Mouse (Mus musculus) yolk sac, embryonic 10.5 days (tissue): ENCODE results near the gene Lif.
A peak's percentile ranks its signal among the peaks of the same experiment; 100 is the strongest.

Source experiments
- DNase-seq: peaks from one replicate; pipeline ENCODE4 v3.0.0-alpha.2; 2017; ENCODE audit warnings: low spot score

Lif gene

DNA sequence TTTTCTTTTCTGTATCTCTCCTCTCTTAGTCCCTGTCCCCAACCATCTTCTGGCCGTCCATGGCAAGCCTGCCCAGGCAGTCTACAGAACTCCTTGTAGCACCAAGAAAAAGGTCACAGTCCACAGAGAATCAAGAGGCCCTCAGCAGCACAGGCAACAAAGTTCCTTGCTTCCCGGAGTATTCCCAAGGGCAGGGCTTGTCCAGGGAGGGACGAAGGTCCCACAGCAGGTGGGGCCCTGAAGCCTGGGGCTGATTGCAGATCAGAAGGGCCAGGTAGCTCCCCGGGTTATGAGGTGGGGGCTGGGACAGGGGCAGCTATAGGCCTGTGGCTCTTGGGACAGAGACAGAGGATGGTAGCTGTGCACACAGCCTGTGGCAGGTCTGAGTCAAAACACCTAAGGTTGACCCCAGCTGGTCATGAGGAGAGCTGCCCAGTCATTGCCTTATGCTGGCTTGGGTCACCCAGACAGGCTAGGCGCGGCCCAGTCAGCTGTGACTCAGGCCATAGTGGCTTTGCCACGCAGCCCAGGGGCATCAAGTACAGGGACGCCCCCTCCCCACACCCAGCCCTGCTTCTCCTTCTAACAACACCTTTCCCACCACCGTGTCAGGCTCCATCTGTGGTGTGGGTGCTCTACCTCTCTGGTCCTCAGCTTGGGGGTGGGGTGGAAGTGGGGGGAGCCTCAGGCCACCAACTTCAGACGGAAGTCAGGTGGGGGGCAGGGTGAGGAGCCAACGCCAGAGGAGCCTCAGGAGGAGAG lies at the start of gene Lif:
Gene Lif (plus strand): TSS at position 712 of the 762 bp plus-strand sequence.
- no peak for DNase-seq

DNA sequence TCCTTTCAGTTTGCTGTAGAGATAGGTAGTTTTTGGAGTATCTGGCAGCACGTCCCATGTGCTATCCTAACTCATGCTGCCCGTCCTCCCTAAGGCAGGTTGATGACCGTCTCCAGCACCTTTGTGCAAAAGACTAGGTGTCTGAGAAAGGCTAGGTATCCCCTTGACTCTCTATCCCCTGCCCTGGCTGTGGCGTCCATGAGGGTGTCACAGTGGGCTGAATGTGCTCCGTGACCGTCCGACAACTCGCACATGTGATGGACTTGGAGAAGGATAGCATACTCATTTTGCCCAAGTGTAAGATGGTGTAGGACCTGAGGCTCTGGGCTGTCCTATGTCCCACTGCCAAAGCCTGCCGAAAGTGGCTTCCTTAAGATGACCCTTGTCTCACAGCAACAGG lies 49.7 kb upstream of the Lif start:
- no peak for DNase-seq

DNA sequence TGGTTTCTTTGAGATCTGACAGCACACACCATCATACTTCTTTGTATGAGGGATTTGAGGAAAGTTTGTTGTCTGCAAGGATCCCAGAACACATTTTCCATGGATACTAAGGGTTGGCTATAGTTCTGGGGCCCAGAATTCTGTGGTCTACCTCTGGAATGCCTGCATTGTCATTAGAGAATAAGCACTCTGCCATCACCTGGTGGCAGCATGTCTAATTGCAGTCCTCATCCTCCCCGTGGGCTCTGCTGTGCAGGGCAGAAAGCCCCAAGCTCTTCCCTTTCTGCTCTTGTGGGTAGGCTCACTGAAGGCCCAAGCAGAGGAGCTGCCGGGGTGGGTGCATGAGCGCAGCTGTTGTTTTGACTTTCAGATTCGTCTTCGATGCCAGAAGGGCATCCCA lies 47.8 kb upstream of the Lif start:
- no peak for DNase-seq

DNA sequence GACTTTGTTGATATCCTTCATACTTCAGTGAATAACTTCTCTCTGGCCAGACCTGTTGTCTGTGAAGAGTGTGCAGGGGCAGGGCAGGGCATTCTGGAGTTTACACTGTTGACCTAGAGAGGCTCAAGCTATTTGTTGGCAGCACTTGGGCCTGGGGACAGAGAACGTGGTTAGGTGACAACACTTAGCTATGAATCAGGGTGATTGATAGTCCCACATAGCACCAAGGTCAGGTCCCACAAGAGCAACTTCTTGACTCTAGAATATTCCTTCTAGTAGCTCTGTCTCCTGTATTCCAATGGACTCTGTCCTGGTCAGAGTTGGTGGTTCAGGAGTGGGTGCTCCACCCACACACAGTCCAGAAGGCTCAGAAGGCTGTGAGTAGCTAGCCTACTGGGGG lies 46.6 kb upstream of the Lif start:
- DNase-seq: no peak

DNA sequence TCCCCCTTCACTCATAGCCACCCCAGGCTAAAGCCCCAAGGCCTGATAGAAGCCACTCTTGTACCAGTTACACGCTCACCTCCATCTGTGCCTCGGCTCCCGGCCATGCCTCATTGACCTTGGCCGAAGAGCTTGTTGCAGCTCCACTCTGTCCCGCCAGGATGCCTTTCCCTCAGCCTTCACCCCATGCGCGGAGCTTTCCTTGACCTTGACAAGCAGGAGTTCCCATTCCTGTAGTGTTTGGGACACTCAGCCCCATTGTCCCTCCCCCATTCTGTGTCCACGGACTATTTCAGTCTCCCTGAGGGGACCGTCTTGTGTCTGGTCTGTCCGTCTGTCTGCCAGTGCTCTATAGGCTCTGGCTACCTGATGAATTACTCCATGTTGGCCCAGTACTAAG lies 44.2 kb upstream of the Lif start:
- DNase-seq: no peak

DNA sequence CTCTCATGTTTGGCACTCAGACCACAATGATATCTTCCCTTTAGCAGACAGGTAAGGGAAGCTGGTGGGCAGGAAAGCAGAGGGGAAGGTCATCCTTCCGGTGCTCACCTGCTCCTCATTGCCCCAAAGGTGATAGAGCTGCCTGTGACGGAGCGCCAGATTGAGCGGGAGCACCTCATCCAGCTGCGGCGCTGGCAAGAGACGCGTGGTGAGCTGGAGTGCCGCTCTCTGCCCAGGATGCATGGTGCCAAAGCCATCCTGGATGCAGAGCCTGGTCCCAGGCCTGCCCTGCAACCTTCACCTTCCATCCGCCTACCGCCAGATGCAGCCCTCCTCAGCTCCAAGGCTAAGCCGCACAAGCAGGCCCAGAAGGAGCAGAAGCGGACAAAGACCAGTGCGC lies 42.8 kb upstream of the Lif start:
- DNase-seq: no peak

DNA sequence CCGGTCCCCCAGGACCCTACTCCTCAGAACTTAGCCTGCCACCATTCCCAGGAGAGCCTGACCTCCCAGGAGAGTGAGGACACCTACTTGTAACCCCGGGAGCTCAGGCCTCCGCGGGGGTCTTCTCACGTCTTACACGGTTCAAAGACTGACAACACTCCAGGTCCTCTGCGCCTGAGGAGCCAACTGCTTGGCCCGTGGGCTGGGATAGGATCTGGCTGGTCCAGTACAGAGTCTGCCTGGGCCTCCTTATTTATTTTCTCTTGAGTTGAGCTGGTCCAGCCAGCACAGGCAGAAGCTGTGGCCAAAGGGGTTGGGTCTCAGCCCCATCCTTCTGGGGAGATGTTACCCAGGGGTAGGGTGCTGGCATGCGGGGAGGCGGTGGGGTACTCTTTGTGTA lies 42.3 kb upstream of the Lif start:
- no peak for DNase-seq

DNA sequence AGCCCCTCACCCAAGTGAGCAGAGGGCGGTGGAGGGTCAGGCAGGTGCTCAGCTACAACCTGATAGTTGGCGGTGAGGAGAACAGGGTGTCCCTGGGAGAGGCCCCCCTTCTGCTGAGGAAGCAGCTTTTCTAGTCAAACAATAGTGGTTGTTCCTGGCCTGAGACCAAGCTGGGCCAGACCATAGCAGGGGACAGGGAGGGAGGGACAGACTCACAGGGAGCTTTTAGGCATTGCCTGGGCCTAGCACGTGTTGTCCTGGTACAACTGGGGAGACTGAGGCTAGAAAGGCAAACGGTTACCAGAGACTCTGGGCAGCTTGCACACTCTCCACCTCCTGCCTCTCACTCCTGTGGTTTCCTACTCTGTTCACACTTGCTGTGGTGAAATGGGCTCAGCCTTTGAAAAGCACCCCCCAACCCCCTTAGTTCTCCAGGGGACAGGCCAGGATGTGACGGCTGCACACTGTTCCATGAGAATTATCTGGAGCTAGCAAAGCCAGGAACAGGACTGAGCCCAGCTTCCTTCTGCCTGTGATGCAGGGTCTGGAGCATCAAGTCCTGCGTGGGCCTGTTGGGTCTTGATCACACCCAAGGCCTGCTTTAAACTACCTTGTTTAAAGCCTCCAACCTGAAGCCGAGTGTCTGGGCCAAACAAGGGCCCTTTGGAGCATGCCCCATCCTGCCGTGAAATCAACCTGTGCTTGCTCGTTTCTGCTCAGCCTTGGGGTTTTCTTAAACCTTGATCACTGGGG lies 40.9 kb upstream of the Lif start:
- peak; percentile 38 for DNase-seq

DNA sequence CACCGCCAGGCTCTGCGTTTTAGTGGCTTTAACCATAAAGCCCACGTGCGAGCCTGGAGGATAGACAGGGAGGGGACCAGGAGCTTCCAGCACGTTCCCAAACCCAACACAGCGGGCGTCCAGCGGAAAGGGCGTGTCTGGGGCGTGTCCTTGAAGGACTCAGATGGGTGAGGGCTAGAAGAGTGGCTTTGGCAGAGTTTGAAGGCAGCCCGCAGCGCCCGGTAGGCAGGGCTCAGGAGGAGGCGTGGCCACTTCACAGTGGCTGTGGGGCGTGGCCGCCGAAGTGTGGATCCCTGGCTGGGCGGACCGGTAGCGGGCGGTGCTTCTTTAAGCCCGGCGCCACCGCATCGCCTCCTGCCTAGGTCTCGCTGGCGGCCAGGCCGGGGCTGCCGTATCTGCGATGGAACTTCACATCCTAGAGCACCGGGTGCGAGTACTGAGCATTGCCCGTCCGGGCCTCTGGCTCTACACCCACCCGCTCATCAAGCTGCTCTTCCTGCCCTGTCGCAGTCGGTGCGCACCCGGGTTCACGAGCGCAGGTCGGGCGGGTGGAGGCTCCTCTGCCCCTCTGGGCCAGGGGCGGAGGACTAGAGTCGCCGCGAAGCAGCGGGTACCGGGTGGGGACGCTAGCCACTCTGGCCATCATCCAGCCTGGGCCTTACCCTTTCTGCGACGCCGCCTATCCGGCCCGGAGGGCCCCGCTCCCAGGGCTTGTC lies 39.3 kb upstream of the Lif start, which contains the start of gene Castor1:
Gene Castor1 (plus strand): TSS at position 312 of the 716 bp plus-strand sequence.
- DNase-seq: peak; percentile 92

DNA sequence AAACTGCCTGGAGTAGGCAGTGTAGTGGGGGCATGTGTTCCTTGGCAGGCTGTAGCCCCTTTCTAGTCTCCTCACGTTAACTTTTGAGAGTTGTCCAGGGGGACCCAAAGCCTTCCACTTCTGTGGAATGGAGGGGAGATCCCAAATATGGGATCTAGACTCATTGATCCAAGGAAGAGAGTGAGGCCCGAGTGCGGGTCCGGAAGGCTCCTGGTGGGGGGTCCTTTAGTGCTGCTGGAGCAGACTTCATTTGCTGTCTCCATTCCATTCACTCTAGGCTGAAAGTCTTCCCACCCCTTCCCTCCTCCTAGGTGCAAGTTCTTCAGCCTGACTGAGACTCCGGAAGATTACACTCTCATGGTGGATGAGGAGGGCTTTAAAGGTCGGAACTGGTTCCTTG lies 38.7 kb upstream of the Lif start:
- no peak for DNase-seq

DNA sequence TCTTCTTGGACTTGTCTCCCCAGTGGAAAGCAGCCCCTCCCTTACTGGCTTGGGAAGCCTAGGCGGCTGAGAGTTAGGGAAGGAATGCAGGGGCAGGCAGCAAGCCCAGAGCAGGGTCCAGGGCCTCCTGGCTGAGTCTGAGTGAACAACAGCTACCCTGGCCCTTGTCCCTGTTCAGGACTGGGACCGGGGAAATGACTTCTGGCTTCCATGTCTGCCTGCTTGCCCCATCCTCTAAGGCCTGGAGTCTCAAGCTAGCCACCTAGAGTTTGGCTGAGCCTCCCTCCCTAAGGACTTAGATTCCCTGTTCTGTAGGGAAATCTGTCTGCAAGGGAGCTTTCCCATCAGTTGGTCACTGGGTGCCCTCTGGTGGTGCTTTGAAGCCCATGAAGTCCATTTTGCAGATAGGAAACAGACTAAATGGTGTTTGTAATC lies 38.0 kb upstream of the Lif start:
- peak; percentile 67 for DNase-seq

DNA sequence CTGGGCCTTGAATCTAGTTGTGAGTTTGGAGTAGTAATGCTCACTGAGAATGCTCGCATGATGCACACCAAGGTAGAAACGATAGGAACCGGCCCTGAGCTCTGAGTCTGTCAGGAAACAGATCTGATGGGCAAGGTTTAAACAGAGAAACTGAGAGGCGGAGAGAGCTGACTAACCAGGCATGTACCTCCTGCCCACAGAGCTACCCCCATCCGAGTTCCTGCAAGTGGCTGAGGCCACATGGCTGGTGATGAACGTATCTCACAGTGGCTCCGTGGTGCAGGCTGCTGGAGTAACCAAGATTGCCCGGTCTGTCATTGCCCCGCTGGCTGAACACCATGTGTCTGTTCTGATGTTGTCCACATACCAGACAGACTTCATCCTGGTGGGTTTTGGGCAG lies 37.4 kb upstream of the Lif start:
- no peak for DNase-seq

DNA sequence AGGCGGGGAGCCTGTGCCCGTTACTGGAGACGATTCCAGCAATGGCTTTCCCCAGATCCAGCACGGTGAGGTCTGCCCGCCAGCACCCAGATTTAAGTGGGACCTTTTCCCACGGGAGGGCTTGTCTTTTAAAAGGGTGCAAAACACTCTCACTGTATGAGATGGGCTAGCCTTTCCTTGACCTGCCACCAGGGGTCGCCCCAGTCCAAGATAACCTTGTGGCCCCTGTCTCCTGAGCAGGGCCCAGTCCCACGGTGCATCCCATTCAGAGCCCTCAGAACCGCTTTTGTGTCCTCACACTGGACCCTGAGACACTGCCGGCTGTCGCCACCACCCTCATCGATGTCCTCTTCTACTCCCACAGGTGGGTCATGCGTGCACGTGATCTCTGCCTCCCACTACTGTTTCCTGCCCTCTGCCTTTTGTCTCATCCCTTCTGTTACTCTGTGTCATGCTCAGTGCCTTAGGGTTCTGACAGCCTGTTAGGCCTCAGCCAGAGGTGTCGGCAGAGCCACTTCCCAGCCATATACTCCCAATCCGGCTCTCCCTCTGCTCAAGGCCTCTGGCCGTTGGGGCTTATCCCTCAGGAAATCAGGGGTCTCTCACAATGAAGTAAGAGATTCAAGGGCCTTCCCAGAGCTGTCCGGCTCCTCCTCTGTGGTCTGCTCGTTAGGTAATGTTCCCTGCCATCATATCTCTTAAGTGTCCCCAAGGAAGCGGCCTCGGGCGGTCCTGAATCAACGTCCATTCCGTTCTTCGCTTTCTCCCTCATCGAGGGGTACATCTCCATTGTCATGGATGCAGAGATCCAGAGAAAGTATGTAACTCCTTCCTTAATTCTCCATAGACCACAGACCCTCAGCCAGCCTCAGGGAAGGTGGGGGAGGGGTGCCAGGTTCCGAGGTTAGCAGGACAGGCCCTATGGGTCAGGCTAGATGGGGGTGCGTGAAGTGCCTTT lies 36.6 kb upstream of the Lif start:
- peak; percentile 45 for DNase-seq

DNA sequence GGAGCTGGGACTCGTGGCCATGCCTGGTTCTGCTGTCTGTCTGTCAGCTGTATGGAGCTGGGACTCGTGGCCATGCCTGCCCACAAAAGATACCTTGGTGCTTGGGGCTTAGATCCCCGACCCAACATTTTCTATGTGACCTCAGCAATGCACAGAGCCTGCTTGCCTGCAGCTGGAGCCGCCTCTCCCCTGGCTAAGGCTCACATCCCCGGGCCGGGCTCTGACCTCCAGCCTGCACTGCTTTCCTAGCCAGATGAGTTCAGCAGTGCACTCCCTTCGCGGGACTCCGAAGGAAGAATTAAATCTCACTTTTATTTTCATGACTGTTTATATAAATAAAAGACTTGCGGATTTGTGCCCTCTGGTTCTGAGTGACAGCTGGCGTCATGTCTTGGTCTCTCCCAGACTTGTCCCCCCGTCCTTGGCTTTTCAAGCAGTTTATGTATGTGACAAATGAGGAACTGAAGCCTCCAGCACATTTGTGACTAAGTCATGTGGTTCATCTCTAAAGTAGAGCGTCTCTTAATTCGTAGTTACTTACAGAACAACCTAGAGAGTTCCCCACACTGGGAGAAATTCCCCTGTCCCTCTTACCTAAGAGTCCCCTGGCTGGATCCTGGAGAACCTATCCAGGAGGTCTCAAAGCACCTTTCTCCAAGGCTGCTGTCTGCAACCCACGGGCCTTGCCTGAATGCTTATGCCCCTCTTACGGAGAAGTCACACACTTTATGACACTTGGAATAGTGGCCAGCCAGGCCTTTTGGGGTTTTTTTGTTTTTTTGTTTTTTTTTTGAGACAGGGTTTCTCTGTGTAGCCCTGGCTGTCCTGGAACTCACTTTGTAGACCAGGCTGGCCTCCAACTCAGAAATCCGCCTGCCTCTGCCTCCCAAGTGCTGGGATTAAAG lies 35.1 kb upstream of the Lif start:
- DNase-seq: no peak

DNA sequence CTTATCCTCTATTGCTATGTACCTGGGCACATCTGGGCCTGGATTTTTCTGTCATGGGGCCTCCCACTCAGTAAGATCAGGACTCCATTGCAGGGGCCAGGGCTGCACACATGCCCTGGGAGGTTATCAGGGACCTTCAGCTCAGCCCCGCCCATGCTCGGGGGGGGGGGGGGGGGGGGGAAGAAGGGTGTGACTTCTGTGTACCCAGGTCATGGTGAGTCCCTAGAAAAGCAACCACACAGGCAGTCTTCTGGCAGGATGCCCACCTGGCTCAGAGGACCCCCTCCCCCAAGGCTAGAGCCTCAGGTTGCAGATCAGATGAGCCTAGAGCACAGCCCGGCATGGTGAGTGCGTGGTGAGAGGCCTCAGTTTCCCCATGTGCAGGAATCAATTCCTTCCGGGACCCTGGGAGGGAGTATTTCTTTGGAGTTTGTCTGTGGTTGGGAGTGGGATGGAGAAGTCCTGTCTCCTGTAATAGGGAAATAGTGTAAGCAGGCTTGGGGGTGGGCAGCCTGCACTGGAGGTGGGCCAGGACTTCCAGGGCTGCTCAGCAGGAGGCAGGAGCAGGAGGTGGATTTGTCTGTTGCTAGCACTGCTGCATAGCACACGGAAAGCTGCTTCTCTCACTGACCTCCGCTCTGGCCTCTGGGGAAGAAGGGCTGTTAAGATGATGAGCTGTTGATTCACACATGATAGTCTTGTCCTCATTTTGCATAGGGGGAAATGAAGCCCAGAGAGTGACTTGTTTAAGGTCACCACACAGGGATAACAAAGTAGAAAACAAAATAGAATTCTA lies 33.8 kb upstream of the Lif start:
- DNase-seq: peak; percentile 61

DNA sequence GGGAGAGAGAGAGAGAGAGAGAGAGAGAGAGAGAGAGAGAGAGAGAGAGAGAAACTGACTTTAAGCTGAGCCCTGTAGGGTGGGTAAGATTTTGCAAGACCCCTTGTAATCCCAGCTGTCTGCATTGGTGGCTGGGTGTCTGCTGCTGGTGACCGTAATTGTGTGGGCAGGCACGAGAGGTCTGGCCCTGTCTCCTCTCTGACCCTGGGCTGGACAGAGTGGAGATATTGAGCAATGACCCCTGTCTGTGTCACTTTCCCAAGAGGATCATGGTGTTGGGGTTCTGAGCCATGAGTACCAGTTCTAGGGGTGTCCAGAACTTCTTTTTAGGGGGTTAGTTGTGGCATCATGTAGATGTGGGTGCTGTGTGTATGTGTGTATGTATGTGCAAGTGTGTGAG lies 33.1 kb upstream of the Lif start:
- DNase-seq: no peak

DNA sequence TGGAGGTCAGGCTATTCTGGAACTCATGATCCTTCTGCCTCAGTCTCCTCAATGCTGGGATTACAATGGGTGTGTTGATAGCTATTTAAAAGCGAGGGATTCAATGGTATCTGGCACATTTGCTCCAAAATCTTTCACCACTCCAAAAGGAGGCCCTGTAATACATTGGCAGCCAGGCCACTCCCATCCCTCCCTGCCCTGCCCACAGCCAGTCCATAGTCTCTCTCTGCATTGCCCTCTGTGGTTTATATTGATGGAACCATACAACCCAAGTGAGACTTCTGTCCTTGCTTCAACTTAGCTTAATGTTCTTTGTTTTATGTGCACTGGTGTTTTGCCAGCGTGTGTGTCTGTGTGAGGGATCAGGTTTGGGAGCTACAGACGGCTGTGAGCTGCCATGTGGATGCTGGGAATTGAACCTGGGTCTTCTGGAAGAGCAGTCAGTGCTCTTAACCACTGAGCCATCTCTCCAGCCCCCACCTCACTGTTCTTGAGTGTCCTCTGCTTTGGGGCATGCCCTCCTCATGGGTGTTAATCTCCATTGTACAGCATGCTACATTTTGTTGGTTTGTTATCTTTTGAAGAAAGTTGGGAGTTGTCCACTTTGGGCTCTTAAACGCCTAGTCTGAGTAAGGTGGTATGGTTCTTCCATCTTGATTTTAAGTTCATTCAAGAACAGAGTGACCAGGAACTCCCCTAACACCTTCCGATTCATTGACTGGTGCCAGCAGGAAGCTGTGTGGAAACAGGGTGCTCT lies 30.6 kb upstream of the Lif start:
- DNase-seq: no peak

DNA sequence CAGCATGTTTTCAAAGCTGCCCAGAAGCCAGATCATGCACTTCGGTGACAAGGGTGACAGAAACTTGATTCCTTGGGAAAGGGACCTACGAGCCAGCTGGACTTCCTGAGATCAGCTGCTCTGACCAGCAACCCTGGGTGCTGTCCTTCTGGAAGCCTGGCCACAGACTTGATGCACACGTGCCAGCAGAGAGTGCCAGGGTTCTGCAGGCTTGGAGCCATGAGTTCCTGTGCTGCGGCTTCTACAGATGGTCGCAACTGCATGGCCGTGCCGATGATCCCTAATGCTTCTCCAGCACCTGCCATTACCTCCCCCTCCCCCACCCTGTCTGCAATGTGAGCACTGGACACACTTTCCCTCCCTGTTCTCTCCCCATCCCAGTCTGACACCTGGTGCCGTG lies 28.9 kb upstream of the Lif start:
- DNase-seq: no peak

DNA sequence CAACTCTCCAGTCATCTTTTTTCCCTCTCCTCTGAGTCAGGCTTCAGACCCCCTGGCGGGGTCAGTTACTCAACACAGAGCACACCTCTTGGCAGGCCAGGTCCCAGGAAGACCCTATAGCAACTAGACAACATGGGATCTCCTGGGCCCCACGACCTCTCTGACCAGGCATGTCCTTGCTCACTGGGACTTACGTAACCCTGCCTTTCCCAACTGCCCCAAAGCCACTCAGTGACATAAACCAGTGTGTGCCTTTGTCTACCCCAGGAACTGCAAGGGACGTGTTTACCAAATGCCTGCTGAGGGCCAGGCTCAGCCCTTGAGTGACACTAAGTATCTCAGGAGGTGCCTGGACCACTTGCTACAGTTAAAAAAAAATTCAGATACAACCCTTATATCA lies 27.5 kb upstream of the Lif start:
- no peak for DNase-seq
